7 mouse cellular contexts compared by ENCODE assay signal in the genomic region with DNA sequence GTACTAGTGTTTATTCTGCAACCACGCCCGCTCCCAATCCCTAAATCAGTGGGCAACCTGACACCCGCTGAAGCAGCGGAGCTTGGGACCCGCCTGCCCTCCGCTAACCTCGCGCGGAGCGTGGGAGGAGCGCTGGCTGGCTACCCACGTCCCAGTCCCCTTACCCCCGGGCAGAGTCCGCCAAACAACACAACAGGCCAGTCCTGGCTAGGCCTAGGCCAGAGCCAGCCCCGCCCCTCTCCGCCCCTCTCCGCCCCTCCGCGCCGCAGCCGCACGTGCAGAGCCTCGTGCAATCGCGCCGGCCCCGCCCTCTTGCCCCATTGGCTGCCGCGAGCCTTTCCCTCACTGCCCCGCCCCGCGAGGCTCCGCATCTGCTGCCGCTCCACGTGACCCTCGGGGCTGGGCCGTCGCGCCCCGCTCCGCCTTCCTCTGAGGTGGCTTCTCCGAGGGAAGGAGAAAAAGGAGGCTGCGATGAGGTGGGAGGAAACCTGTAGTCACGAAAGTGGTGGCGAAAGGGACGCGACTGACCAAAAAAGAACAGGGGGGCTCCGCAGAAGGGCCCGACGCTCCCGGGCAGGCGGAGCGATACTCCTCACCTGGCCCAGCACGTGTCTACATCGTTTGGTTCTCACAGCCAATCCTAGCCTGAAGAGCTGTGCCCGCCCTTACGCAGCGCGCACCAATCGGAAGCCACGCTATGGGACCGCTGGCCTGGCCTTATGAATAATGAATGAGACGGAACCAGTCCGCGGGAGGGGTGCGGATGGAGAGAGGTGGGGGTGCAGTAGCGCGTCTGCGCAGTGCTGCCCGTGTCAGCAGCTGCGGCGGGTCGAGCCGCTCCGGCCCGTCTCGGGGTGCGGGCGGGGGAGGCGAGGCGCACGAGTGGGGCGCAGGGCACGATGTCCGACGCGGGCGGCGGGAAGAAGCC. TPM values are rescaled to one million over a fixed set of nuclear protein-coding genes. Genes with fewer than 3 reads are reported as not detected.
DNase-seq lines count a peak whose midpoint lies in the region; ATAC-seq lines count a peak whose summit lies in the region.

No protein-coding gene starts in this region.

- peak overlapping the region; percentile 84 for H3K4me2 ChIP-seq in intestine, embryonic 15.5 days (replicated peaks)

- intact Hi-C loops in gastrocnemius, postnatal 36 days (cut with DNase I) = no loop called here
- intact Hi-C loops in left cerebral cortex, postnatal 25 days (cut with DNase I) = loop anchor here (1.0 to 2.0 kb wide), 2 partner anchors 9 to 46 kb away; a partner anchor contains a TSS

- H3K27me3 ChIP-seq in intestine, embryonic 15.5 days (replicated peaks) = no peaks in the 10 kb centered on the region
- H3K27me3 ChIP-seq in midbrain, embryonic 10.5 days (ENCODE audit: low read depth, poor library complexity, severe bottlenecking) = 0 out of 2 replicates have a peak, but pooled peaks cover 4% of the 10 kb centered on the region

- DNase-seq in adrenal gland, adult 2 months = peak; percentile 98
- peak; percentile 96 for DNase-seq in embryo, embryonic 11.5 days (ENCODE audit: low read depth, low spot score)
- DNase-seq in gastrocnemius, postnatal 36 days = peak; percentile 97
- peak; percentile 99 for DNase-seq in left cerebral cortex, postnatal 25 days (ENCODE audit: low spot score in 2 of 2)
- DNase-seq in midbrain, embryonic 10.5 days (ENCODE audit: low spot score) = peak; percentile 98
- peak; percentile 98 for DNase-seq in right cerebral cortex, postnatal 4 days

- peak overlapping the region; percentile 76 for H3K4me3 ChIP-seq in intestine, embryonic 15.5 days (replicated peaks)
- H3K4me3 ChIP-seq in midbrain, embryonic 10.5 days = peak overlapping the region; percentile 86

- peaks cover 20% of the 10 kb centered on the region for H3K4me1 ChIP-seq in intestine, embryonic 15.5 days (replicated peaks)
- H3K4me1 ChIP-seq in midbrain, embryonic 10.5 days = peaks cover 52% of the 10 kb centered on the region

- H3K36me3 ChIP-seq in intestine, embryonic 15.5 days = peaks cover 9% of the 10 kb centered on the region
- peaks cover 11% of the 10 kb centered on the region for H3K36me3 ChIP-seq in midbrain, embryonic 10.5 days

- ATAC-seq in intestine, embryonic 15.5 days = peak; percentile 99

- peak overlapping the region; percentile 79 for H3K9ac ChIP-seq in intestine, embryonic 15.5 days

- H3K27ac ChIP-seq in intestine, embryonic 15.5 days = peak overlapping the region; percentile 86
- H3K27ac ChIP-seq in midbrain, embryonic 10.5 days (replicated peaks) = peak overlapping the region; percentile 91

- no peaks in the 10 kb centered on the region for H3K9me3 ChIP-seq in intestine, embryonic 15.5 days
- no peaks in the 10 kb centered on the region for H3K9me3 ChIP-seq in midbrain, embryonic 10.5 days (replicated peaks)

- under 1% methylated on average over 81 of the region's 89 CpGs for WGBS in intestine, embryonic 15.5 days
- WGBS in midbrain, embryonic 10.5 days = under 1% methylated on average over 89 of the region's 89 CpGs

RNA-seq across cellular contexts. Expression of a gene that starts 8.7 kb away (rescaled TPM):
- 100 to 1,000 TPM in 1 of 2 experiments, 10 to 100 TPM in 1; 35.0 to 100 TPM for total RNA-seq in adrenal gland, adult 2 months (2021)
- polyA plus RNA-seq in adrenal gland, adult 2 months (2012; rRNA removed) = 35.0 and 69.3 TPM in 2 replicates
- 100 to 1,000 TPM; 167 to 181 TPM for total RNA-seq in gastrocnemius, postnatal 36 days (2021)
- 15.9 and 17.7 TPM in 2 replicates for polyA plus RNA-seq in intestine, embryonic 15.5 days (2015; fragmentation: Nextera tagmentation; extraction: Ambion mirVana)
- total RNA-seq in left cerebral cortex, postnatal 25 days (2021) = 100 to 1,000 TPM; 220 to 246 TPM
- 15.7 and 19.0 TPM in 2 replicates for polyA plus RNA-seq in midbrain, embryonic 10.5 days (2016; fragmentation: Nextera tagmentation; extraction: Ambion mirVana)

RNA-seq across cellular contexts. Expression of a gene that starts 47.7 kb away (rescaled TPM):
- 100 to 1,000 TPM in 1 of 2 experiments, 10 to 100 TPM in 1; 96.0 to 102 TPM for total RNA-seq in adrenal gland, adult 2 months (2021)
- polyA plus RNA-seq in adrenal gland, adult 2 months (2012; rRNA removed) = 69.9 and 76.1 TPM in 2 replicates
- 100 to 1,000 TPM in 1 of 2 experiments, 10 to 100 TPM in 1; 90.3 to 144 TPM for total RNA-seq in gastrocnemius, postnatal 36 days (2021)
- polyA plus RNA-seq in intestine, embryonic 15.5 days (2015; fragmentation: Nextera tagmentation; extraction: Ambion mirVana) = 25.9 and 26.0 TPM in 2 replicates
- 10 to 100 TPM; 25.5 to 27.2 TPM for total RNA-seq in left cerebral cortex, postnatal 25 days (2021)
- polyA plus RNA-seq in midbrain, embryonic 10.5 days (2016; fragmentation: Nextera tagmentation; extraction: Ambion mirVana) = 17.7 and 19.6 TPM in 2 replicates

Comparison
In these comparisons a context has a peak if more than half of its experiments do, and no peak if none do; other contexts are left out.
1. Peak in every context shown above with its lines: DNase-seq, ATAC-seq, H3K4me3 ChIP-seq and H3K27ac ChIP-seq.